Mouse (Mus musculus): ENCODE measurements around the gene Tll2. TPM values are rescaled to one million over a fixed set of nuclear protein-coding genes. Genes with fewer than 3 reads are reported as not detected.

The Tll2 gene
- polyA plus RNA-seq, 1 experiment from 2014 or later, result 1.1 TPM

DNA sequence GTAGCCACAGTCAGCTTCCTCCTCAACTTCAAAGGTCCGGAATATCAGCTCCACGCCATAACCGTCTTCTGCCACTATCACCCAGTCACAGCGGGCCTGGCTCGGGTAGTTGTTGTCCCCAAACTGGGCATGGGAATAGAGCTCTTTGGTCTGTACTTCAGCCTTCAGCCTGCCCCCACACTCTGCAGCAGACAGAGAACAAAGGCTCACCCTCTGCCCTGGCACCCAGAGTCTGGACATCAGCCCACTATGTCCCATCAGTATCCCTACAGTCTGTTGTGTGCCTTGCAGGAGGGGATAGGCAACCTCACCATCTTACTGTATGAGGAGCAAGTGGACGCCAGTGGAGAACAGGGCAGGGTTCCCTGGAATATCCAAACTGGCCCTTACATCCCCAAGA, 120.3 kb downstream of the Tll2 start:
- H3K4me2 ChIP-seq, result no peak overlapping the region
- no peaks in the 10 kb centered on the region for H3K9me3 ChIP-seq
- H3K4me1 ChIP-seq (replicated peaks), result peaks cover 9% of the 10 kb centered on the region
- no peak overlapping the region for H3K9ac ChIP-seq
- ATAC-seq (ENCODE audit: low read depth), result peak; percentile 33; the same call in 1 of the 2 replicates
- peaks cover 9% of the 10 kb centered on the region for H3K27me3 ChIP-seq
- no peak overlapping the region for H3K27ac ChIP-seq (replicated peaks)
- no peak overlapping the region for H3K4me3 ChIP-seq
- H3K36me3 ChIP-seq, result no peaks in the 10 kb centered on the region
- WGBS, result 92% methylated on average over 6 of the region's 6 CpGs

DNA sequence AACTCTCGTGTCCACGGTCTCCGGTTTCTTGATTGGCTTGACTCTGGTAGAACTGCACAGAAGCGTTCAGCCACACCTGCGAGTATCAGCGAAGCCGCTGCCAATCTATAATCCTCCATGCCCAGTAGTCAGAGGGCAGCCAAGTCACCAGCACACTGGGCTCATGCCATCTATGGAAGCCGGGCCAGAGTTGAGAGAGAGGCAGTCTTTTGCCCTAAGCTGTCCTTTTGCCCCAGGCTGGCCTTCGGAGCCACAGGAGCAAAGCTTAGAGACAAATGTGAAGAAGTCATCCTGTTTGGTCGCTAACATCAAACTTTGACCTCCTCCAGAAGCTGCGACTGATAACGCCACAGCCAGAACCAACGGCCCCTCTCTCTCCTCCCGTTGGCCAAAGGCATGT, 123.0 kb downstream of the Tll2 start:
- Histone ChIP-seq H3K9me3 (no peaks in the 10 kb centered on the region), H3K4me3 (no peak overlapping the region), H3K27me3 (no peaks in the 10 kb centered on the region; the same call in 1 of the 2 replicates), H3K4me2 (no peak overlapping the region), H3K9ac (no peak overlapping the region), H3K27ac (replicated peaks) (no peak overlapping the region), H3K36me3 (no peaks in the 10 kb centered on the region), H3K4me1 (replicated peaks) (peaks cover 13% of the 10 kb centered on the region)
- ATAC-seq (ENCODE audit: low read depth), result no peak
- 90% methylated on average over 14 of the region's 14 CpGs for WGBS

DNA sequence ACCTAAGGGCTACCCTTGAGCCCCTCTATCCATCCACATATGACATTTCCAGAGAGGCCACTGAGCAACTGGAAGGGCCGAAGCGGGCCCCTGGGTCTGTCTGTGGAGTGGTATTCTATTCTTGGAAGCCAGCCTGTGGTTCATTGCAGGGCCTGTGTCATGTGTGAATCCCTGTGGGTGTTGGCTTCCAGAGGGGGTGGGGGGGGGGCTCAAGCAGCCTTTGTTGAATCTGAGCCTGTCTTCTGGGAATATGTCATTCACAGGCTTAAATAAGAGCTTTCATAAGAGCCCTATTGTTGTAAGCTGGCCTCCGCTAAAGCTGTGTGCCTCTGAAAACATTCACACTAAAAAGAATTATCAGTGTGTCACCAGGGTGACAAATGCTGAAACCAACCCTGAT, 125.0 kb downstream of the Tll2 start:
- Histone ChIP-seq H3K9me3 (no peaks in the 10 kb centered on the region), H3K27ac (replicated peaks) (0 out of 2 replicates have a peak overlapping the region, but pooled peaks have one; percentile 1), H3K4me3 (no peak overlapping the region), H3K36me3 (no peaks in the 10 kb centered on the region), H3K9ac (no peak overlapping the region), H3K4me1 (replicated peaks) (peaks cover 13% of the 10 kb centered on the region), H3K4me2 (no peak overlapping the region), H3K27me3 (no peaks in the 10 kb centered on the region)
- ATAC-seq (ENCODE audit: low read depth), result no peak
- 38% methylated on average over 3 of the region's 3 CpGs for WGBS

DNA sequence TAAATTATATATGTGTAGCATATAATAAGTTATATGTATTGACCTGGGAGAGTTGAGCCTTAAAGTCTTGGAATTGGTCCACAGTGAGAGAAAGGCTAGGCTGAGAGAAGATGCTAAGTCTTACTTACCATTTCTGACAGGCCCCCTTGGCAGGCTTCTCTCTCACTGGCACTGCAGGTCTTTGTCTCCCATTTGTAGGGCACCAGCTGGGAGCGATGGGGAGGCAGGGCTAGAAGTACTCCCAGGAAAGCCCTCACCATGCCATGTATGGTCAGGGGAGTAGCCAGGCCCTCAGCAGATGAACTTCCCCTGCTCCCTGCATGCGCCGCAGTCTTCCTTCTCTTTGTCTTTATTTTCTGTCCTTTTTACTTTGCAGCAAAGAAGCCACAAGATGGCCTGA, 129.7 kb downstream of the Tll2 start, which contains the start of gene Opalin:
TSS of gene Opalin (minus strand) at position 208 of the 400 bp plus-strand sequence.
- H3K27me3 ChIP-seq, result no peaks in the 10 kb centered on the region
- no peak within 1 kb of the TSS for H3K9ac ChIP-seq
- WGBS, result 82% methylated on average over 3 of the region's 3 CpGs
- peaks cover 10% of the 10 kb centered on the region for H3K4me1 ChIP-seq (replicated peaks)
- no peaks in the 10 kb centered on the region for H3K36me3 ChIP-seq
- no peak for ATAC-seq (ENCODE audit: low read depth)
- no peak within 1 kb of the TSS for H3K4me3 ChIP-seq
- H3K9me3 ChIP-seq, result no peaks in the 10 kb centered on the region
- no peak within 1 kb of the TSS for H3K4me2 ChIP-seq
- no peak within 1 kb of the TSS for H3K27ac ChIP-seq (replicated peaks)

DNA sequence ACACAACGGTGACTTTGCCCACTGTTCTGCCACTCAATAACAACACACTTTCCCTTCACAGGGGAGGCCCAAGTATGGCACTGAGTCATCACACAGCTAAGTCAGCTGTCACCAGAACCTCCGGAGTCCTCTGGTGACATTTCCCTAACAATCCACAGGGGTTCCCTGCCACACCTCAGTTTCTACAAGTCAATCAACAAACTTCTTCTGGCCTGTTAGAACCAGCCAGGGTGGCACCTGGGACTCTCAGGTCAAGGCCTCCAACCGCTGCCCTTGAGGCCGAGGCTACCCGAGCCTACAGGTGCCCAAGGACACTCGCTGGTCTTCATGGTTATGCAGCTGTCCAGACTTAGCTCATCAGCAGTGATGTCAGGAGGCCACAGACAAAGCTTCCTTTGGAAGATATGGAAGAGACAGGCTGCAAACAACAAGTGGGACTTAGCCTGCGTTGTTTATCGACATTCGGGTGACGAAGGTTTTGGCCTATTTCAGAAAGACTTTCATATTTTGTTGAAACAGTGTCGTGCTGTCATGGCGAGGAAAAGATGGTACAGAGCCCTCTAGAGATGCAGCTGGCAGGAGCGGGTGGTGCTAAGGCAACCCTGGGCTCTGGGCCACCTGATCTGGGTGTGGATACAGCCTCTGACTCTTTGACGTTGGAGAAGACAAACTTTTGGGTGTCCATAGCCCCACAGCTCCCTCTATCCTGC, 132.7 kb downstream of the Tll2 start:
- no peak for ATAC-seq (ENCODE audit: low read depth)
- 91% methylated on average over 14 of the region's 14 CpGs for WGBS
- Histone ChIP-seq H3K4me2 (no peak overlapping the region), H3K4me3 (no peak overlapping the region), H3K27ac (replicated peaks) (no peak overlapping the region), H3K4me1 (replicated peaks) (no peaks in the 10 kb centered on the region), H3K9ac (no peak overlapping the region), H3K36me3 (no peaks in the 10 kb centered on the region), H3K27me3 (no peaks in the 10 kb centered on the region), H3K9me3 (no peaks in the 10 kb centered on the region)

DNA sequence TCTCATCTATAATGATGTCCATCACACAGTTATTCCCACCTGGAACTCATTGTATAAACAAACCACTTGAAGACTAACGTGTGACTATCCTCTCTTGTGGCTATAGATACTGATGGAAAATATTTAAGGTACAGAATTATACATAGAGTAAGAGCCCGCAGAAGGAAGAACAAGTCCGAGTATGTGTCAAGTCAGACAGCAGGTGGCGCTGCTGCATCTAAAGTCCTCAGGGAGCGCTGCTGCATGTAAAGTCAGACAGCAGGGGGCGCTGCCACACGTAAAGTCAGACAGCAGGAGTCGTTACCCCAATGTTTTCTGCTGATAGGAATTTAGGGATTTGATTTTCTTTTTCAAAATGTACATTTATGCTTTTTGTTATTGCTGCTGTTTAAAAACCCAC, 135.1 kb downstream of the Tll2 start:
- H3K27me3 ChIP-seq, result no peaks in the 10 kb centered on the region
- no peak overlapping the region for H3K9ac ChIP-seq
- no peaks in the 10 kb centered on the region for H3K9me3 ChIP-seq
- no peak overlapping the region for H3K4me3 ChIP-seq
- H3K4me2 ChIP-seq, result no peak overlapping the region
- 4% methylated on average over 8 of the region's 8 CpGs for whole genome bisulfite sequencing
- no peaks in the 10 kb centered on the region for H3K36me3 ChIP-seq
- H3K4me1 ChIP-seq (replicated peaks), result no peaks in the 10 kb centered on the region
- ATAC-seq (ENCODE audit: low read depth), result no peak
- no peak overlapping the region for H3K27ac ChIP-seq (replicated peaks)

DNA sequence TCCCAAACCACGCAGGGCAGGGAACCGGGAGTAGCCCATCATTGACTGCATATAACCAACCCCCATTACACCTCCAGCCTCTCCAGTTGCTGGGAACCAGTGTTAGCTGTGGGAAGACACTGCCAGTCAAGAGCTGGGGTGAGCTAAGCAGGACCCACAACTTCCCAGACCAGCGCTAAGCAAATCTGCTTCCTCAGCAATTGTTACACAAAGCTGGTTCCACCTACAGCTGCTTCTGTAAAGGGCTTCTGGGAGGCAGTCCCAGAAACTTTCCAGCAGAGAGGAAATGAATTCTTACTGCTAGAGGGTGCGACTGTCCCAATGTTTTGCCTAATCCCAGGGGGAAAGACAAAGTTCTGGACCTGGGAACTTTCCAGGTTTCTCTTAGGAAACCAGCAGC, 151.9 kb downstream of the Tll2 start:
- no peaks in the 10 kb centered on the region for H3K4me1 ChIP-seq (replicated peaks)
- 63% methylated on average over 4 of the region's 4 CpGs for WGBS
- no peaks in the 10 kb centered on the region; the same call in 1 of the 2 replicates for H3K27me3 ChIP-seq
- no peak overlapping the region for H3K4me3 ChIP-seq
- H3K9me3 ChIP-seq, result no peaks in the 10 kb centered on the region
- no peaks in the 10 kb centered on the region for H3K36me3 ChIP-seq
- no peak for ATAC-seq (ENCODE audit: low read depth)
- H3K9ac ChIP-seq, result no peak overlapping the region
- no peak overlapping the region for H3K27ac ChIP-seq (replicated peaks)
- no peak overlapping the region for H3K4me2 ChIP-seq

DNA sequence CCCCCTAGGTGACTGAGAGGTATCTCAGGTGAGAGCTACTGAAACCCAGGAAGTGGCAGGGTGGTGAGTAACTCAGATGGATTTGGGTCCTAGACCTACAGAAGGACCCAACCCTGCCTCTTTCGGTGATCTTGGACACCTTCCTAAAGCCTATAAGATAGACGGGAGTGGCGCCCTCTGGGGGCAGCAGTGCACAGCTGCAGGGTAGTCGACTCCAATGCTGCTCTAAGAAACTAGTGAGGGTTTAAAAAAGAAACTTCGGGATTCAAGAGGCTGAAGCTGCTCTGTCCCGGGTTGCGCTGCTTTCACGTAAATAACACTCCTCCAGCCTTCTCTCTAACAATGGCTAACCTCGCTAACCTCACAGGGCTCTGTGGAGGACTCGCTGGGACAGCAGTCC, 153.1 kb downstream of the Tll2 start:
- Histone ChIP-seq H3K36me3 (no peaks in the 10 kb centered on the region), H3K27ac (replicated peaks) (no peak overlapping the region), H3K9ac (no peak overlapping the region), H3K27me3 (no peaks in the 10 kb centered on the region; the same call in 1 of the 2 replicates), H3K9me3 (no peaks in the 10 kb centered on the region), H3K4me1 (replicated peaks) (no peaks in the 10 kb centered on the region), H3K4me2 (no peak overlapping the region), H3K4me3 (no peak overlapping the region)
- no peak for ATAC-seq (ENCODE audit: low read depth)
- 38% methylated on average over 10 of the region's 10 CpGs for WGBS

DNA sequence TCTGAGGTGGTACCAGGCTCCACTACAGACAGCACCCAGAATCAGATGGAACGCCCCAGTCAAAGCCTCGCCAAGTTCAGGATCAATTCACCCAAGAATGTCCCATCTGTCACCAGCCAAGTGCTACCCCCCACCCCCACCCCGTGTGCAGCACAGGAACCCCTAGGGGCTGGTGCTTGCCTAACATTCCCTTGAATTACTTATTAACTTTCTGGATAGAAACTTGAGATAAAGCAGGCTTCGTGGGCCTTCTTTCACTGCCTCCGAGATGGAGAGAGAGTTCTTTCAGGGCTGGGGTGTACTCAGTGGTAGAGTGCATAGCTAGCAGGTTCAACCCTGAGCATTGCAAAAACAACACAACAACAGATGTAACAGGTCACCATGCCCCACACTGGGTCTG, 154.4 kb downstream of the Tll2 start:
- H3K9me3 ChIP-seq, result no peaks in the 10 kb centered on the region
- H3K27ac ChIP-seq (replicated peaks), result no peak overlapping the region
- no peak for ATAC-seq (ENCODE audit: low read depth)
- no peak overlapping the region for H3K4me2 ChIP-seq
- H3K9ac ChIP-seq, result no peak overlapping the region
- H3K36me3 ChIP-seq, result no peaks in the 10 kb centered on the region
- no peak overlapping the region for H3K4me3 ChIP-seq
- H3K27me3 ChIP-seq, result no peaks in the 10 kb centered on the region; the same call in 1 of the 2 replicates
- H3K4me1 ChIP-seq (replicated peaks), result no peaks in the 10 kb centered on the region
- 57% methylated on average over 5 of the region's 5 CpGs for WGBS

DNA sequence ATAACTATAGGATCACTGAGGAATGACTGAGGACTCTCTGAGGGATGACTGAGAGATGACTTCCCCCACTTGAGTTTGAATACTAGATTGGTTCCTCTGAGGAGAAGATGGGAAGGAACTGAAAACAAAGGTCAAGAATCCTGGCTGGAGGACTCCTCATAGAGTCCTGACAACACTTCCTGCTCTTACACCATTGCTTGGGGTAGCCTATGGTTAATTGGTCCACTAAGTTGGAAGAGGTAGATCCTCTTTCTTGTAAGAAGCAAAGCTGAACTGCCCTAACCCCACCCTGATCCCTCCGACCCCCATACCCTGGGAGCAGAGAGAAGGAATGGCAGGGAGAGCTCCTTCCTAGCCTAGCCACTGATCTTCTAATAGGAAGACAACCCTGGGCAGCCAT, 154.9 kb downstream of the Tll2 start:
- H3K9ac ChIP-seq, result no peak overlapping the region
- no peak overlapping the region for H3K27ac ChIP-seq (replicated peaks)
- H3K27me3 ChIP-seq, result no peaks in the 10 kb centered on the region; the same call in 1 of the 2 replicates
- H3K36me3 ChIP-seq, result no peaks in the 10 kb centered on the region
- H3K4me3 ChIP-seq, result no peak overlapping the region
- 94% methylated on average over 1 of the region's 1 CpGs for WGBS
- ATAC-seq (ENCODE audit: low read depth), result no peak
- no peaks in the 10 kb centered on the region for H3K4me1 ChIP-seq (replicated peaks)
- H3K9me3 ChIP-seq, result no peaks in the 10 kb centered on the region
- H3K4me2 ChIP-seq, result no peak overlapping the region

DNA sequence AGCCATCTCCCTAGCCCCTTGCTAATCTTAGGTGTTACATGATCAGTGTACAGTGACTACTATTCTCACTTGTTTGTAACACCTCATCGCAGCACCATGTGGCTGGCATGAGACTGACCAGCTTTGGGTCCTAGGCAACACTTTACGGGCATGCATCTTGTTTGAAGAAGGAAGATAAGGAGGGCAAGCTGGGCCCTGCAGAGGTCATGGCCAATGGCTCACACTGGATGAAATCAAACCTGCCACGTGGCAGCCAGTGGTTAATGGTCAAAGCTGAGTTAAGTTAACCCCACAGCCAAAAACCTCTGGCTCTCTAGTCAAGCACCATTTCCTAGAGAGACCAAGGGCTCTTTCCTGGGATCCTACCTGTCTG, 158.5 kb downstream of the Tll2 start:
- ATAC-seq (ENCODE audit: low read depth), result no peak
- Histone ChIP-seq H3K36me3 (no peaks in the 10 kb centered on the region), H3K27ac (replicated peaks) (no peak overlapping the region), H3K27me3 (no peaks in the 10 kb centered on the region), H3K4me2 (no peak overlapping the region), H3K4me3 (no peak overlapping the region), H3K9ac (no peak overlapping the region), H3K4me1 (replicated peaks) (no peaks in the 10 kb centered on the region), H3K9me3 (no peaks in the 10 kb centered on the region)
- WGBS, result 93% methylated on average over 3 of the region's 3 CpGs

DNA sequence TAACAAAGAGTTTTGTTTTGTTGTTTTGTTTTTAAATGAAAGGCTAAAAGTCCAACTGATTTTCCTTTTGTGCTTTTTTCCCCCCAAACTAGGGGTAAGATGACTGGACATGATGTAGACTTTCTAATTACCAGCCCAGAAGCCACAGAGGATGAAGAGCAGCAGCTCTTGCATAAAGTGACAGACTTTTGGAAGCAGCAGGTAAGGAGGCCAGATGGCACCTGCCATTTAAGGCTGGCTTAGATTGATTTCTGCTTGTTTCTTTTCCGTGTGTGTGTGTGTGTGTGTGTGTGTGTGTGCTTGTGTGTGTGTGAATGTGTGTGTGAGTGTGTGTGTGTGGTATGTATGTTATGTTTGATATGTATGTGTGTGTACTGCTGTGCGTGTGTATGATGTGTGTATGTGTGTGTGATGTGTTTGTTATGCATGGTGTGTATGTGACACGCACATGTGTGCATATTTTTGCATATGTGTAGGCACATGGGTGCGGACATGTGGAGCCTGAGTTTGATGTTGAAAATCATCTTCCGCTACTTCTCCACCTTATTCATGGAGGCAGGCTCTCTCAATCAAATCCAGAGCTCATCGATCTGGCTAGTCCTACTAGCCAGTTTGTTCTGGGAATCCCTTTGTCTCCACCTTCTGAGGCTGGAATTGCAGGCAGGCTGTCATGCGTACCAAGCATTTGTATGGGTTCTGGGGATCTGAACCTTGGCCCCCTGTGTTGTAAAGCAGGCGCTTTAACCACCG, 159.0 kb downstream of the Tll2 start:
- no peak for ATAC-seq (ENCODE audit: low read depth)
- 84% methylated on average over 9 of the region's 9 CpGs for WGBS
- no peaks in the 10 kb centered on the region for H3K9me3 ChIP-seq
- H3K27ac ChIP-seq (replicated peaks), result no peak overlapping the region
- no peak overlapping the region for H3K4me2 ChIP-seq
- no peak overlapping the region for H3K4me3 ChIP-seq
- no peaks in the 10 kb centered on the region for H3K36me3 ChIP-seq
- no peaks in the 10 kb centered on the region for H3K4me1 ChIP-seq (replicated peaks)
- no peak overlapping the region for H3K9ac ChIP-seq
- no peaks in the 10 kb centered on the region for H3K27me3 ChIP-seq
